ENCODE assay signal across 1 mouse cellular context in genomic region chr17:36839001-36839400, GRCm38 (mm10).
TF ChIP-seq lines count a peak whose summit lies in the region.

No protein-coding gene starts in this region.

TF ChIP-seq in CH12.LX, 34 proteins besides CTCF, POLR2A, EP300 and RAD21:
- no peak for TF ChIP-seq ETS1 (conservative IDR thresholded peaks at IDR 0.05; ENCODE audit: low read depth, low read length)
- no peak for TF ChIP-seq KAT2A (IDR thresholded peaks at IDR 0.05; ENCODE audit: insufficient replicate concordance, low read length)
- no peak for TF ChIP-seq JUND (conservative IDR thresholded peaks at IDR 0.05; ENCODE audit: low read depth, low read length)
- no peak for TF ChIP-seq ELF1 (IDR thresholded peaks at IDR 0.05; ENCODE audit: low read depth, low read length)
- TF ChIP-seq ZNF384 (IDR thresholded peaks at IDR 0.05; ENCODE audit: low read depth, low read length), result no peak
- no peak for TF ChIP-seq ZMIZ1 (IDR thresholded peaks at IDR 0.05; ENCODE audit: low read depth, low read length)
- TF ChIP-seq SIN3A (IDR thresholded peaks at IDR 0.05; ENCODE audit: low read length), result no peak
- no peak for TF ChIP-seq BHLHE40 (IDR thresholded peaks at IDR 0.05; ENCODE audit: low read depth, low read length)
- no peak for TF ChIP-seq MXI1 (IDR thresholded peaks at IDR 0.05; ENCODE audit: low read depth, low read length)
- TF ChIP-seq E2F4 (IDR thresholded peaks at IDR 0.05; ENCODE audit: insufficient replicate concordance, low read depth, low read length), result no peak
- no peak for TF ChIP-seq JUN (IDR thresholded peaks at IDR 0.05; ENCODE audit: insufficient read depth, low read depth, low read length)
TF ChIP-seq in CH12.LX: peak in this region for 0.
